Mouse (Mus musculus) heart, postnatal 0 days (tissue): ENCODE measurements around the gene Kif3c. TPM values are rescaled to one million over a fixed set of nuclear protein-coding genes. Genes with fewer than 3 reads are reported as not detected.

Source experiments
- ATAC-seq: fragments of 200-750 bp; cut with Nextera tagmentation; 2 replicates; pipeline ENCODE4 v1.8.0; 2017; ENCODE audit warnings: low read depth, moderate number of reproducible peaks, moderate library complexity; ENCODE audit not compliant: insufficient read depth
- DNase-seq: peaks from one replicate; pipeline ENCODE4 v3.0.0-alpha.2; 2016; ENCODE audit warnings: low spot score
- H3K27ac ChIP-seq: fragments of 300-500 bp; sonication (generic); 2 replicates; pipeline ENCODE4 v1.5.1; 2014; ENCODE audit warnings: low read depth, mild to moderate bottlenecking
- H3K27me3 ChIP-seq: fragments of 300-500 bp; sonication (generic); 2 replicates; pipeline ENCODE4 v1.6.1; 2014; ENCODE audit warnings: low read length, mixed read lengths; ENCODE audit not compliant: control insufficient read depth, insufficient read depth
- H3K36me3 ChIP-seq: fragments of 300-500 bp; sonication (generic); replicated peaks from 2 replicates; pipeline ENCODE4 v1.6.1; 2014; ENCODE audit warnings: low read length, mixed read lengths; ENCODE audit not compliant: control insufficient read depth, insufficient read depth
- H3K4me1 ChIP-seq: fragments of 300-500 bp; sonication (generic); 2 replicates; pipeline ENCODE4 v1.6.1; 2014; ENCODE audit warnings: antibody characterized with exemption; ENCODE audit not compliant: control insufficient read depth, insufficient read depth
- H3K4me2 ChIP-seq: fragments of 300-500 bp; sonication (generic); 2 replicates; pipeline ENCODE4 v1.6.1; 2014; ENCODE audit warnings: low read depth, mild to moderate bottlenecking, low read length, moderate library complexity
- H3K4me3 ChIP-seq: fragments of 300-500 bp; sonication (generic); 2 replicates; pipeline ENCODE4 v1.5.1; 2014; ENCODE audit warnings: low read depth, low read length
- H3K9ac ChIP-seq: fragments of 300-500 bp; sonication (generic); replicated peaks from 2 replicates; pipeline ENCODE4 v1.6.1; 2014; ENCODE audit warnings: low read depth, low read length, mixed read lengths
- H3K9me3 ChIP-seq: fragments of 300-500 bp; sonication (generic); replicated peaks from 2 replicates; pipeline ENCODE4 v1.6.1; 2016; ENCODE audit warnings: low read length; ENCODE audit not compliant: control insufficient read depth
- CTCF ChIP-seq: IDR thresholded peaks from 2 replicates; pipeline ENCODE4 v1.5.1; 2016; ENCODE audit warnings: antibody characterized with exemption, control low read depth, low read depth
- EP300 ChIP-seq: IDR thresholded peaks from 2 replicates; pipeline ENCODE4 v1.6.1; 2016; ENCODE audit warnings: antibody characterized with exemption, low read depth
- WGBS: fragments of 180-500 bp; shearing (Covaris S2); extraction: QIAGEN DNeasy Blood & Tissue Kit; methylation state at CpG from one replicate; pipeline ENCODE4 v1.1.7; 2014; 5-methylcytosine and 5-hydroxymethylcytosine counted together
- polyA plus RNA-seq: library from polyadenylated mRNA; unstranded; fragments of >200 nt; fragmentation: Nextera tagmentation; extraction: Ambion mirVana; gene quantifications from 2 replicates; pipeline ENCODE4 v1.2.1, GENCODE M21; 2015
- total RNA-seq: library from RNA; depleted of rRNA; stranded (reverse); fragments of >200 nt; gene quantifications from 2 replicates; pipeline ENCODE4 v1.2.3, GENCODE M21; 2014; ENCODE audit warnings: low replicate concordance

Kif3c gene
- total and polyA plus RNA-seq, 2 experiments from 2014 or later = 2.4 to 8.3 TPM

DNA sequence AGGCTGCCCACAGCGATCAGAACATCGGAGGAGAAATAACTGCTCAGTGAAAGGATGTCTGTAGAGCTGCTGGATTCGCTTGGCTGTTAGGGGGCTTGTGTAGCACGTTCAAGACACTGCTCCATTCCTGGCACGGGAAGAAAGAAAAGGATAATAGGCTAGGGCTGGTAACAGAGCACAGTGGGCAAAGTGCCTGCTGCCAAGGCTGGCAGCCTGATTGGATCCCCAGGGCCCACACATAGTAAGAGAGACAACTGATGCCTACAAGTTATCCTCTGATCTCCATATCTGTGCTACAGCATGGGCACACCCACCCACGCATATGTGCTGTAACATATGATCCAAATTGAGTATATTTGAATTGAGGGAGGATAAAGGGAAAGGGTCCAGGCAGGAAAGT is 41.7 kb downstream of the Kif3c start:
- H3K36me3 ChIP-seq = peaks cover 26% of the 10 kb centered on the region
- H3K4me3 ChIP-seq = no peak overlapping the region
- DNase-seq (no peak), ATAC-seq (no peak)
- TF ChIP-seq CTCF (no peak), EP300 (no peak)
- no peak overlapping the region for H3K9ac ChIP-seq
- H3K4me2 ChIP-seq = no peak overlapping the region
- WGBS = 92% methylated on average over 6 of the region's 6 CpGs
- no peak overlapping the region for H3K27ac ChIP-seq
- H3K27me3 ChIP-seq = no peaks in the 10 kb centered on the region
- H3K9me3 ChIP-seq = no peaks in the 10 kb centered on the region
- H3K4me1 ChIP-seq = no peaks in the 10 kb centered on the region

DNA sequence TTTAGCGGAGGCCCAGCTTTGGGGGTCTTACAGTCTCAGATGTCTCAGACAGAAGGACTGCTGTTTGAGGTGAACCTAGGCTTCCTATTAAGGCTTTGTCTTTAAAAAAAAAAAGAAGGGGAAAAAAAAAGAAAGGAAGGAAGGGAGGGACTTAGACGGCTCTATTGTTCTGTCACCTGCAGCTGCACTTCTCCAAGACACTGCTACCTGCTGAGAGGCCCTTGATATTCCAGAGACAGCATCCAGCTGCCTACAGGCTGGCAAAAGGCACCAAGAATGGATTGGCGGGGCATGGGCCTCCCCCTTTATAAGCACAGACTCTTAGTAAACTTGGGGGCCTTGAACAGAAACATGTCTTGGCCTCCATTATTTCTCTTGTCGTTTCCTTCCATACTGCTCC is 50.0 kb downstream of the Kif3c start:
- H3K4me3 ChIP-seq = no peak overlapping the region
- H3K9ac ChIP-seq = no peak overlapping the region
- DNase-seq (no peak), ATAC-seq (no peak)
- no peaks in the 10 kb centered on the region for H3K9me3 ChIP-seq
- H3K36me3 ChIP-seq = 0 out of 2 replicates have a peak, but pooled peaks cover 4% of the 10 kb centered on the region
- H3K4me2 ChIP-seq = no peak overlapping the region
- 82% methylated on average over 4 of the region's 4 CpGs for WGBS
- no peaks in the 10 kb centered on the region for H3K27me3 ChIP-seq
- no peaks in the 10 kb centered on the region for H3K4me1 ChIP-seq
- no peak overlapping the region for H3K27ac ChIP-seq
- no peak for TF ChIP-seq EP300
- TF ChIP-seq CTCF = no peak

- Histone ChIP-seq H3K27ac (no peak overlapping the region), H3K4me2 (no peak overlapping the region), H3K36me3 (0 out of 2 replicates have a peak, but pooled peaks cover 4% of the 10 kb centered on the region), H3K9me3 (no peaks in the 10 kb centered on the region), H3K27me3 (no peaks in the 10 kb centered on the region), H3K4me3 (no peak overlapping the region), H3K9ac (no peak overlapping the region), H3K4me1 (no peaks in the 10 kb centered on the region)
- DNase-seq = no peak
- WGBS = 76% methylated on average over 3 of the region's 3 CpGs
- no peak for ATAC-seq
- TF ChIP-seq CTCF = no peak
- TF ChIP-seq EP300 = no peak
Observed at GRCm38 (mm10) chr12:3418761-3419160, 53.8 kb downstream of the Kif3c start.

DNA sequence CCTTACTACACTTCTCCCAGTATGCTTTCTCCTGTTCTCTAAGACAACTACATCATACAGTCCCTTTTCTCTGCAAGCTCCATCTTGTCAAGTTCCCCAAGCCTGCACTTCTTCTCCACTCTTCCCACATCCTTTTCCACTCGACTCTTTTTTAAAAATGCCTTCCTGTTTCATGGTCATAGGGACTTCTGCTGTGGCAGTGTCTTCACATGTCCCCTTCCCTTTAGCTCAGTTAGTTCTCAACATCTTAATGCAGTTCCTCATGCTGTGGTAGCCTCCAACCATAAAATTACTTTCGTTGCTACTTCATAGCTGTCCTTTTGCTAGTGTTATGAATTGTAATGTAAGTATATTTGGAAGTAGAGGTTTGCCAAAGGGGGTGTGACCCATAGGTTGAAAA is 55.6 kb downstream of the Kif3c start:
- TF ChIP-seq EP300 = no peak
- TF ChIP-seq CTCF = no peak
- no peaks in the 10 kb centered on the region for H3K27me3 ChIP-seq
- H3K9ac ChIP-seq = no peak overlapping the region
- DNase-seq (no peak), ATAC-seq (no peak)
- H3K4me3 ChIP-seq = no peak overlapping the region
- H3K4me1 ChIP-seq = peaks cover 3% of the 10 kb centered on the region
- H3K36me3 ChIP-seq = 0 out of 2 replicates have a peak, but pooled peaks cover under 1% of the 10 kb centered on the region
- H3K9me3 ChIP-seq = no peaks in the 10 kb centered on the region
- 85% methylated on average over 2 of the region's 2 CpGs for WGBS
- H3K27ac ChIP-seq = no peak overlapping the region
- no peak overlapping the region for H3K4me2 ChIP-seq

- ATAC-seq (no peak), DNase-seq (no peak)
- Histone ChIP-seq H3K9me3 (no peaks in the 10 kb centered on the region), H3K9ac (no peak overlapping the region), H3K36me3 (no peaks in the 10 kb centered on the region), H3K27me3 (no peaks in the 10 kb centered on the region), H3K27ac (no peak overlapping the region), H3K4me1 (peaks cover 7% of the 10 kb centered on the region), H3K4me2 (no peak overlapping the region), H3K4me3 (no peak overlapping the region)
- TF ChIP-seq CTCF = no peak
- TF ChIP-seq EP300 = no peak
- WGBS = 53% methylated on average over 1 of the region's 1 CpGs
Observed at GRCm38 (mm10) chr12:3422786-3423185, 57.9 kb downstream of the Kif3c start.

DNA sequence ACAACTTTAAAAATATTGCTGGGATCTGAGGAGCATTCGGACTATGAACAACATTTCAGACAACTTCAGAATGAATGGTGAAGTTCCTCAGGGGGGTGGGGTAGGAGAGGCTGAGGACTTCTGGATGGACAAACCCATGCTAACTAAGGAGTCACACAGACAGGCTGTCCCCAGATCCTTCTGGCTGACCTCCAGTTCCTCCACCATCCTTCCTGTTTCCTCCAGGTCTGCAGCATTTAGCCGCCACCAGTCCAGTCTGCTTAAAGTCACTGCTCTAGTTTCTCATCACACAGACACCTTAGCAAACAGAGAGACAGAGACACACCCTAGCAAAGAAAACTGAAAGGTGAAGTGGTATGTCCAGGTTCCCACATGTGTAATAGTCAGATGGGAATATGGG is 59.2 kb downstream of the Kif3c start:
- Histone ChIP-seq H3K4me1 (peaks cover 13% of the 10 kb centered on the region), H3K4me3 (no peak overlapping the region), H3K27me3 (no peaks in the 10 kb centered on the region), H3K4me2 (no peak overlapping the region), H3K36me3 (no peaks in the 10 kb centered on the region), H3K9ac (no peak overlapping the region), H3K27ac (0 out of 2 replicates have a peak overlapping the region, but pooled peaks have one; percentile 9), H3K9me3 (no peaks in the 10 kb centered on the region)
- TF ChIP-seq EP300 = no peak
- no peak for TF ChIP-seq CTCF
- WGBS = 69% methylated on average over 2 of the region's 2 CpGs
- ATAC-seq (no peak), DNase-seq (no peak)
